Mouse (Mus musculus): ENCODE data around the gene Rgs1.

Gene Rgs1

DNA sequence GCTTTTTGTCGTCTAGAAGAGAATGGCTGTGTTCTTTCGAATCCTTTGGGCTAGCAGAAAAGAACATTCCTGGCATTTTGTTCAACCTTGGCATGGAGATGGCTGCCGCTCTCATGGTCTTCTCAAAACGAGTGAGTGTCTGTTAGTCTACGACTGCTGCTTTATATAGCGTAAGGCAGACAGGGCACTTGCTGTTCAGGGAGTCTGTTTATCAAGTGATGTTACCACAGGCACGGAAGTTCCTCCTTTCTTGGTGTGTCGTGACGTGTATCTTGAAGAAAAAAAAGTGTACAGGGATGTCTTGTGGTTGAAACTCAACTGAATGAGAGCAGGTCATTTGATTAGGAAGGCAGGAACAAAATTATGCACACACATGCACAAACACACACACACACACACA, at the start of gene Rgs1:
TSS of gene Rgs1 (minus strand) at position 320 of the 400 bp plus-strand sequence.
- ATAC-seq (ENCODE audit: low TSS enrichment), result no peak

DNA sequence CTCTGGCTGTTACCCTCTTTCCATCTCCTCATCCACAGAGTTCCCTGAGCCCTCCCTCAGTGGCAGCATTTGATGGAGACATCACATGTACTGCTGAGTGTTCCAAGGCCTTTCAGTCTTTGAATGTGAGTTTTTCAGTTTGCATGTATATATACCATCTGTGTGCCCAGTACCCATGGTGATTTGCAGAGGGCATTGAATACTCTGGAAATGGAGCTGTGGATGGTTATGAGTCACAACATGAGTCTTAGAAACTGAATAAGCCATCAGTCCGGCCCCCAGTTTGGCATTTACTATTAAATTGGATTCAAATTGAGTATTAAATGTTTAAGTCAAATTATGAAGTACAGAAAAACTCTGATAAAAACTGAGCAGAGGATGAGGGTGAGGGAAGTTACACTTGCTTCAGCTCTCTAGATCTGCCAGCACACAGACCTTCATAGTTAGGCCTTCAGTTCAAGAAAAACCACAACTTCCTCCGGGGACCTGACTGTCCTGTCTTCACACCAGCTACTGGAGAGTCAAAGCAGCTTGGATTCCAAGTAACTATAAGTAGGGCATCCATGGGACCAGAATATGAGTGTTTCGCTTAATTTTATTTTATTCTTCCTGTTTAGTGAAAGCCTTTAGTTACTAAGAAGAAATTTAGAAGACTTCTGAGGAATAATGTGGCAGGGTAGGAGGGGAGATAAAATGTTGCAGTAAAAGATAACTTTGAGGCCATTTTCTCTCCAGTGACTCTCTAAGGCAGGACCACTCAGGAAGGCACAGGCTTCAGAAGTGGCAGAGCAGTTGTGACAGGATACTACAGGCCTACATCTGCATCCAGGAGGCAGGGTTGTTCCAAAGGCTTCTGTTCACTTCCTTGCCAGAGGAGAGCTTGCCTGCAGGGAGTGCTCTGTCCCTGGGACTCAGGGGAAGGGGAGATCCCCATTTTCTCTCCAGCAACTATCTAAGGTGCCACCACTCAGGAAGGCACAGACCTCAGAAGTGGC, 34.3 kb upstream of the Rgs1 start:
- ATAC-seq (ENCODE audit: low TSS enrichment), result no peak

GRCm38 (mm10) chr1:144280056-144280455, 31.0 kb upstream of the Rgs1 start:
- no peak for ATAC-seq (ENCODE audit: low TSS enrichment)

- ATAC-seq (ENCODE audit: low TSS enrichment), result no peak
Observed at GRCm38 (mm10) chr1:144272991-144273390, 23.9 kb upstream of the Rgs1 start.

GRCm38 (mm10) chr1:144269112-144269511, 20.1 kb upstream of the Rgs1 start:
- ATAC-seq (ENCODE audit: low TSS enrichment), result no peak

- no peak for ATAC-seq (ENCODE audit: low TSS enrichment)
Observed at GRCm38 (mm10) chr1:144267471-144268470, 18.7 kb upstream of the Rgs1 start.

- no peak for ATAC-seq (ENCODE audit: low TSS enrichment)
Observed at GRCm38 (mm10) chr1:144264000-144264399, 15.0 kb upstream of the Rgs1 start.

- no peak for ATAC-seq (ENCODE audit: low TSS enrichment)
Observed at GRCm38 (mm10) chr1:144262008-144262407, 13.0 kb upstream of the Rgs1 start.

GRCm38 (mm10) chr1:144258779-144259178, 9.7 kb upstream of the Rgs1 start:
- ATAC-seq (ENCODE audit: low TSS enrichment), result no peak

DNA sequence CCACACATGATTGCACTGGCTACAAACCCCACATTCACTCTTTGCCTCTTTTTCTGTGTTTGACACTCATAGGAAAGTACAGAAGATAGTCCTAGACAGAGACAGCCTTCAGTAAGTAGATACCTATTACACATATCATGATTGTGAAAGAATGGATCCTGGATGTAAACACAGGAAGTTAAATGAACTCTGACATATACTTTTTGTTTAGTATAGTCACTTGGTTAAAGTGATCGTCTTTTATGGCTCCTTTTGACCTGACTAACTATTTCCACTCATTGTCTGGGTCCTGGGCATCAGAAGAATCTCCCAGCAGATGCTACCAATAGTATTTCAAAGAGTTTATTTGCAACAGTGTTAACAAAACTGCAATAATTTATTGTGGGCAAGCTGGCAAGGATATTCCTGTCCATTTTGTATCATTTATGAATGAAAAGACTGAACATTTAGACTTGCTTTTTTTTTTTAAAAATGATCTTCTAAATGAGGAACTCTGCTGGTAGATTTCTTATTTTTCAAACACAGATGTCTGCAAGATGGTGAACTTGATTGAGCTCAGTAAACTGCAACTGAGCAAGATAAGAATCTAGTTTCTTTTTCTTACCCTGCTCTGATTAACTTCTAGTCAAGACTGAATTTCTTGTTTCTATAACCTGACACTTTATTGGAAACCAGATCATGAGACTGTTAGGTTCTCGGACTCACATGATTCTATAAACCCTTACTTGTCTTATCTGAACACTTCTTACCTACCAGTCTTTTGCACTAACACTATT, 7.7 kb upstream of the Rgs1 start:
- no peak for ATAC-seq (ENCODE audit: low TSS enrichment)

DNA sequence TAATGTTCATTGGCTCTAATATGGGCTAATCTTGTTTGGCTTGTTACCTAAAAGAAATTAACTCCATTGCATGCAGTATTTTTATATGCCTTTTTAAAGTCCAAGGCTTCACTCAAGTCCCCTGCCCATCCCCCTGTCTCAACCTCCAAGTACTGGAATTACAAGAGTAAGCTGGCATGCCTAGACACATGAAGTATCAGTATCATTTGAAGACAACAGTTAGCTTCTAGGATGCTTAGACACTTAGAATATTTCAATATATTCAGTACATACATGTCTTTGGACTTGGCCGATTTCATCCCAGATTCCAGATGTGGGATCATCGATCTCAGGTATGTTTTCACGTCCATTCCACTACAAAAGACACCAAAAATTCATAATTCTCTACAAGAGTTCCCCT, 836 bp downstream of the Rgs1 start:
- no peak for ATAC-seq (ENCODE audit: low TSS enrichment)

- ATAC-seq (ENCODE audit: low TSS enrichment), result no peak
Observed at GRCm38 (mm10) chr1:144247382-144247781, 1.7 kb downstream of the Rgs1 start.

DNA sequence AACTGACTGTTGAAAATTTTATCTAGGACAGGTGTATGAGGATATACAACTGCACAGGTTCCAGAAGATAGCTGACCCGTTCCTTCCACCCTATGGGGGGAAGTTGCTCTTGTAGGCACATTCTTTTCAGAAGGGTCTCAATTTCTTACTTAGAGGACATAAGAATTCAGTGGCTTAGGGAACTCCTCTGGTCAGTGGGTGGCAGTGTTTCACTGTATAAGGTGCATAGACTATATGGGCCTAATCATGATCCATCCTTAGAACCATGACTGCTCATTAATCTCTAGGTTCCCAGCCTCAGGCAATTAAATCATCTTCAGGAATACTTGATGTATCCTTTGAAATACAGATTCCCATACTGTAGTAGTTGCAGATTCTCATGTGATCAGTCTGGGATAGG, 5.5 kb downstream of the Rgs1 start:
- ATAC-seq (ENCODE audit: low TSS enrichment), result peak; percentile 76; the same call in 1 of the 2 replicates

GRCm38 (mm10) chr1:144239195-144239594, 9.8 kb downstream of the Rgs1 start:
- ATAC-seq (ENCODE audit: low TSS enrichment), result no peak

DNA sequence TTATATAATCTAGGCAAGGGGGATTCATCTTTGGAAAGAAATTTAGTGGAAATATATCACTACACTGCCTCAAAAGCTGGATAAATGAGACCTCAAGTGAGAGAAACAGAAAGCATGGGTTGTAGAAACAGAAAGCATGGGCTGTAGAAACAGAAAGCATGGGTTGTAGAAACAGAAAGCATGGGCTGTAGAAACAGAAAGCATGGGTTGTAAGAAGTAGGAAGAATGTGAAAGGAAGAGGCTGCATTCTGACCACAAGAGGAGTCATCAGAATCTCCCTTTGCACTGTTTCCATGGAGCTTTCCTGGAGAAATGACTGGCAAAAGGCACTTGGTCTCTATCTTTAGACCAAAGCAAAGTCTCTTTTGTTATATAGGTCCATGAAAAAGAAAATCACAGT, 33.8 kb downstream of the Rgs1 start:
- ATAC-seq (ENCODE audit: low TSS enrichment), result no peak

GRCm38 (mm10) chr1:144210912-144211311, 38.1 kb downstream of the Rgs1 start:
- ATAC-seq (ENCODE audit: low TSS enrichment), result no peak

- ATAC-seq (ENCODE audit: low TSS enrichment), result 0 out of 2 replicates have a peak, but pooled peaks have one; percentile 67
Observed at GRCm38 (mm10) chr1:144206281-144207061, 42.6 kb downstream of the Rgs1 start.

GRCm38 (mm10) chr1:144204766-144205165, 44.3 kb downstream of the Rgs1 start:
- no peak for ATAC-seq (ENCODE audit: low TSS enrichment)

- no peak for ATAC-seq (ENCODE audit: low TSS enrichment)
Observed at GRCm38 (mm10) chr1:144202939-144203338, 46.1 kb downstream of the Rgs1 start.

- no peak for ATAC-seq (ENCODE audit: low TSS enrichment)
Observed at GRCm38 (mm10) chr1:144200496-144200895, 48.5 kb downstream of the Rgs1 start.

GRCm38 (mm10) chr1:144199538-144199937, 49.5 kb downstream of the Rgs1 start:
- no peak for ATAC-seq (ENCODE audit: low TSS enrichment)

Measured in frontal cortex, adult (tissue).